Mouse (Mus musculus) forebrain, embryonic 15.5 days (tissue): ENCODE data around the gene Rdh19. TPM values are rescaled to one million over a fixed set of nuclear protein-coding genes. Genes with fewer than 3 reads are reported as not detected.
"Not testable (repeated sequence)": the region's sequence is repeated elsewhere in the genome, so short reads cannot be mapped to it uniquely, and the experiment has no call there.

ENCODE experiments used
- ATAC-seq: fragments of 200-750 bp; cut with Nextera tagmentation; replicated peaks from 2 replicates; pipeline ENCODE4 v1.8.0; 2017; ENCODE audit warnings: mild to moderate bottlenecking, moderate TSS enrichment, moderate library complexity
- H3K27ac ChIP-seq: fragments of 300-500 bp; sonication (generic); replicated peaks from 2 replicates; pipeline ENCODE4 v1.5.1; 2015; ENCODE audit warnings: mild to moderate bottlenecking, inconsistent platforms
- H3K27me3 ChIP-seq: fragments of 300-500 bp; sonication (generic); 2 replicates; pipeline ENCODE4 v1.6.1; 2015; ENCODE audit warnings: inconsistent platforms
- H3K36me3 ChIP-seq: fragments of 300-500 bp; sonication (generic); 2 replicates; pipeline ENCODE4 v1.6.1; 2015; ENCODE audit warnings: mild to moderate bottlenecking, inconsistent platforms
- H3K4me1 ChIP-seq: fragments of 300-500 bp; sonication (generic); 2 replicates; pipeline ENCODE4 v1.6.1; 2015; ENCODE audit warnings: inconsistent platforms
- H3K4me2 ChIP-seq: fragments of 300-500 bp; sonication (generic); replicated peaks from 2 replicates; pipeline ENCODE4 v1.6.1; 2015; ENCODE audit warnings: mild to moderate bottlenecking, inconsistent platforms
- H3K4me3 ChIP-seq: fragments of 300-500 bp; sonication (generic); 2 replicates; pipeline ENCODE4 v1.5.1; 2015; ENCODE audit warnings: mild to moderate bottlenecking, inconsistent platforms
- H3K9ac ChIP-seq: fragments of 300-500 bp; sonication (generic); replicated peaks from 2 replicates; pipeline ENCODE4 v1.6.1; 2015; ENCODE audit warnings: mild to moderate bottlenecking, inconsistent platforms
- H3K9me3 ChIP-seq: fragments of 300-500 bp; sonication (generic); 2 replicates; pipeline ENCODE4 v1.6.1; 2016; ENCODE audit warnings: inconsistent platforms
- WGBS: fragments of 180-500 bp; shearing (Covaris S2); methylation state at CpG from one replicate; pipeline ENCODE4 v1.1.7; 2015; ENCODE audit warnings: mixed read lengths; 5-methylcytosine and 5-hydroxymethylcytosine counted together
- polyA plus RNA-seq: library from polyadenylated mRNA; unstranded; fragments of >200 nt; fragmentation: Nextera tagmentation; extraction: Ambion mirVana; gene quantifications from 2 replicates; pipeline ENCODE4 v1.2.1, GENCODE M21; 2015

Rdh19 gene
- not detected in 2 replicates for polyA plus RNA-seq

GRCm38 (mm10) chr10:127849628-127850027 lies at the start of gene Rdh19:
Gene Rdh19, plus strand, starts transcription at chr10:127849928.
- Histone ChIP-seq H3K9me3 (no peaks in the 10 kb centered on the region), H3K27ac (no peak within 1 kb of the TSS), H3K36me3 (no peaks in the 10 kb centered on the region), H3K4me1 (no peaks in the 10 kb centered on the region), H3K4me2 (no peak within 1 kb of the TSS), H3K4me3 (no peak within 1 kb of the TSS), H3K9ac (no peak within 1 kb of the TSS), H3K27me3 (no peaks in the 10 kb centered on the region)
- 92% methylated on average over 1 of the region's 1 CpGs for WGBS
- no peak for ATAC-seq

GRCm38 (mm10) chr10:127800891-127801290 lies 48.8 kb upstream of the Rdh19 start, which contains the start of gene Rdh16:
Gene Rdh16, plus strand, starts transcription at chr10:127801152.
- 87% methylated on average over 6 of the region's 6 CpGs for WGBS
- Histone ChIP-seq H3K9me3 (no peaks in the 10 kb centered on the region), H3K4me2 (no peak within 1 kb of the TSS), H3K36me3 (no peaks in the 10 kb centered on the region), H3K4me3 (no peak within 1 kb of the TSS), H3K27me3 (no peaks in the 10 kb centered on the region), H3K9ac (no peak within 1 kb of the TSS), H3K4me1 (no peaks in the 10 kb centered on the region), H3K27ac (no peak within 1 kb of the TSS)
- ATAC-seq: no peak

GRCm38 (mm10) chr10:127801612-127802011 lies 48.1 kb upstream of the Rdh19 start:
- no peak overlapping the region for H3K9ac ChIP-seq
- 91% methylated on average over 2 of the region's 2 CpGs for WGBS
- no peaks in the 10 kb centered on the region for H3K9me3 ChIP-seq
- no peaks in the 10 kb centered on the region for H3K36me3 ChIP-seq
- no peak overlapping the region for H3K27ac ChIP-seq
- no peak overlapping the region for H3K4me3 ChIP-seq
- no peak for ATAC-seq
- H3K27me3 ChIP-seq: no peaks in the 10 kb centered on the region
- no peak overlapping the region for H3K4me2 ChIP-seq
- no peaks in the 10 kb centered on the region for H3K4me1 ChIP-seq

GRCm38 (mm10) chr10:127802236-127802635 lies 47.5 kb upstream of the Rdh19 start:
- H3K4me2 ChIP-seq: no peak overlapping the region
- no peak overlapping the region for H3K27ac ChIP-seq
- no peaks in the 10 kb centered on the region for H3K36me3 ChIP-seq
- no peaks in the 10 kb centered on the region for H3K9me3 ChIP-seq
- no peaks in the 10 kb centered on the region for H3K4me1 ChIP-seq
- H3K9ac ChIP-seq: no peak overlapping the region
- no peak for ATAC-seq
- no peak overlapping the region for H3K4me3 ChIP-seq
- H3K27me3 ChIP-seq: no peaks in the 10 kb centered on the region
- 84% methylated on average over 5 of the region's 5 CpGs for WGBS

- Histone ChIP-seq H3K27ac (no peak overlapping the region), H3K4me1 (no peaks in the 10 kb centered on the region), H3K4me2 (no peak overlapping the region), H3K9ac (no peak overlapping the region), H3K9me3 (no peaks in the 10 kb centered on the region), H3K4me3 (no peak overlapping the region), H3K36me3 (no peaks in the 10 kb centered on the region), H3K27me3 (no peaks in the 10 kb centered on the region)
- 63% methylated on average over 7 of the region's 7 CpGs for WGBS
- ATAC-seq: no peak
These were observed 45.3 kb upstream of the Rdh19 start for GRCm38 (mm10) chr10:127804416-127804815.

GRCm38 (mm10) chr10:127815888-127816287 lies 33.8 kb upstream of the Rdh19 start:
- Histone ChIP-seq H3K4me2 (no peak overlapping the region), H3K4me3 (no peak overlapping the region), H3K9ac (no peak overlapping the region), H3K27me3 (no peaks in the 10 kb centered on the region), H3K9me3 (peaks cover 2% of the 10 kb centered on the region; the same call in 1 of the 2 replicates), H3K4me1 (no peaks in the 10 kb centered on the region), H3K27ac (no peak overlapping the region), H3K36me3 (no peaks in the 10 kb centered on the region)
- ATAC-seq: no peak

- H3K4me2 ChIP-seq, H3K36me3 ChIP-seq, ATAC-seq, H3K4me3 ChIP-seq, H3K9ac ChIP-seq, H3K27me3 ChIP-seq, H3K4me1 ChIP-seq, H3K9me3 ChIP-seq, H3K27ac ChIP-seq: not testable (repeated sequence)
- WGBS: 83% methylated on average over 4 of the region's 4 CpGs
These were observed 32.3 kb upstream of the Rdh19 start for GRCm38 (mm10) chr10:127817268-127817910.

GRCm38 (mm10) chr10:127821806-127822205 lies 27.9 kb upstream of the Rdh19 start:
- H3K4me2 ChIP-seq, H3K27ac ChIP-seq, H3K36me3 ChIP-seq, H3K4me3 ChIP-seq, H3K9ac ChIP-seq, ATAC-seq, H3K27me3 ChIP-seq, H3K4me1 ChIP-seq, H3K9me3 ChIP-seq: not testable (repeated sequence)
- WGBS: 93% methylated on average over 2 of the region's 2 CpGs

GRCm38 (mm10) chr10:127825386-127825785 lies 24.3 kb upstream of the Rdh19 start:
- no peak for ATAC-seq
- WGBS: 76% methylated on average over 6 of the region's 6 CpGs
- no peak overlapping the region for H3K4me3 ChIP-seq
- H3K4me2 ChIP-seq: no peak overlapping the region
- no peaks in the 10 kb centered on the region for H3K36me3 ChIP-seq
- no peaks in the 10 kb centered on the region for H3K27me3 ChIP-seq
- H3K4me1 ChIP-seq: no peaks in the 10 kb centered on the region
- H3K27ac ChIP-seq: no peak overlapping the region
- no peak overlapping the region for H3K9ac ChIP-seq
- H3K9me3 ChIP-seq: peaks cover 4% of the 10 kb centered on the region; the same call in 1 of the 2 replicates

- H3K27me3 ChIP-seq: no peaks in the 10 kb centered on the region
- H3K9ac ChIP-seq: no peak overlapping the region
- no peaks in the 10 kb centered on the region for H3K36me3 ChIP-seq
- no peak overlapping the region for H3K4me2 ChIP-seq
- no peaks in the 10 kb centered on the region for H3K9me3 ChIP-seq
- ATAC-seq: no peak
- no peak overlapping the region for H3K4me3 ChIP-seq
- H3K27ac ChIP-seq: no peak overlapping the region
- H3K4me1 ChIP-seq: no peaks in the 10 kb centered on the region
- WGBS: 48% methylated on average over 3 of the region's 3 CpGs
These were observed 20.6 kb upstream of the Rdh19 start for GRCm38 (mm10) chr10:127829121-127829520.

GRCm38 (mm10) chr10:127834186-127834585 lies 15.5 kb upstream of the Rdh19 start:
- H3K4me3 ChIP-seq, H3K27me3 ChIP-seq, H3K27ac ChIP-seq, H3K9ac ChIP-seq, H3K4me1 ChIP-seq, H3K4me2 ChIP-seq, H3K36me3 ChIP-seq, ATAC-seq, H3K9me3 ChIP-seq: not testable (repeated sequence)
- WGBS: 94% methylated on average over 1 of the region's 1 CpGs

GRCm38 (mm10) chr10:127835292-127835691 lies 14.4 kb upstream of the Rdh19 start:
- no peak overlapping the region for H3K9ac ChIP-seq
- no peak overlapping the region for H3K4me3 ChIP-seq
- H3K9me3 ChIP-seq: no peaks in the 10 kb centered on the region
- H3K4me2 ChIP-seq: no peak overlapping the region
- no peaks in the 10 kb centered on the region for H3K36me3 ChIP-seq
- ATAC-seq: no peak
- no peaks in the 10 kb centered on the region for H3K27me3 ChIP-seq
- H3K27ac ChIP-seq: no peak overlapping the region
- 83% methylated on average over 5 of the region's 5 CpGs for WGBS
- no peaks in the 10 kb centered on the region for H3K4me1 ChIP-seq

- not testable (repeated sequence) for ATAC-seq, H3K4me3 ChIP-seq, H3K27me3 ChIP-seq, H3K9ac ChIP-seq, H3K4me2 ChIP-seq, H3K9me3 ChIP-seq, H3K36me3 ChIP-seq, H3K27ac ChIP-seq, H3K4me1 ChIP-seq
- WGBS: 91% methylated on average over 5 of the region's 5 CpGs
These were observed 11.9 kb upstream of the Rdh19 start for GRCm38 (mm10) chr10:127837793-127838192.
